Mouse (Mus musculus) neutrophil, adult 59 days (primary cell): ENCODE results near the gene Apoc1. TPM values are rescaled to one million over a fixed set of nuclear protein-coding genes. Genes with fewer than 3 reads are reported as not detected.

Experiments used
- total RNA-seq, 2 experiments: library from RNA; stranded (reverse); gene quantifications; 1 replicate in 1 of 2; 2 replicates in 1 of 2; pipeline ENCODE4 v1.2.4; 2023

Apoc1 gene
- 1 to 10 TPM; 2.0 to 4.6 TPM for total RNA-seq

GRCm38 (mm10) chr7:19691873-19692865, at the start of gene Apoc1:
Gene Apoc1 (minus strand): TSS chr7:19692660.

GRCm38 (mm10) chr7:19715239-19716054, 23.0 kb upstream of the Apoc1 start, which contains the start of gene Tomm40:
Gene Tomm40 (minus strand): TSS chr7:19715438.

GRCm38 (mm10) chr7:19698907-19699826, 6.7 kb upstream of the Apoc1 start, which contains the start of gene Apoe:
Gene Apoe (minus strand): TSS chr7:19699188.

GRCm38 (mm10) chr7:19681202-19681694, 11.2 kb downstream of the Apoc1 start, which contains the start of the genes Gm44805 and Apoc4:
Gene Gm44805 (minus strand): TSS chr7:19681423.
Gene Apoc4 (minus strand): TSS chr7:19681479.

GRCm38 (mm10) chr7:19677872-19678271, 14.6 kb downstream of the Apoc1 start, which contains the start of gene Apoc2:
Gene Apoc2 (minus strand): TSS chr7:19677941.

GRCm38 (mm10) chr7:19664955-19665841, 27.3 kb downstream of the Apoc1 start, which contains the start of gene Clptm1:
Gene Clptm1 (minus strand): TSS chr7:19665033.

Other genes starting within 250 kb of the Apoc1 start
- gene Mark4, start 233.8 kb downstream of the Apoc1 start, total RNA-seq = 10 to 100 TPM; 28.3 to 31.5 TPM
- under 1 TPM; 0.38 to 0.42 TPM for gene Exoc3l2, start 229.3 kb downstream of the Apoc1 start, total RNA-seq
- 1 to 10 TPM; 9.0 to 9.2 TPM for gene Bloc1s3, start 184.3 kb downstream of the Apoc1 start, total RNA-seq
- 10 to 100 TPM; 23.9 to 24.1 TPM for gene Trappc6a, start 184.3 kb downstream of the Apoc1 start, total RNA-seq
- gene Nkpd1, start 174.8 kb downstream of the Apoc1 start, total RNA-seq = not detected
- 10 to 100 TPM; 31.7 to 37.9 TPM for gene Ppp1r37, start 129.6 kb downstream of the Apoc1 start, total RNA-seq
- gene Zfp296, start 115.4 kb downstream of the Apoc1 start, total RNA-seq = 1 to 10 TPM; 3.3 to 4.4 TPM
- 10 to 100 TPM; 50.6 to 59.9 TPM for gene Gemin7, start 115.1 kb downstream of the Apoc1 start, total RNA-seq
- gene Clasrp, start 88.2 kb downstream of the Apoc1 start, total RNA-seq = 10 to 100 TPM; 46.3 to 53.5 TPM
- gene Relb, start 63.2 kb downstream of the Apoc1 start, total RNA-seq = 10 to 100 TPM; 17.2 to 17.5 TPM
- 10 to 100 TPM; 50.7 to 55.8 TPM for gene Clptm1, start 27.6 kb downstream of the Apoc1 start, total RNA-seq
- 10 to 100 TPM; 29.8 to 43.2 TPM for gene Apoc2, start 14.7 kb downstream of the Apoc1 start, total RNA-seq
- under 1 TPM in 1 of 2 experiments, not detected in 1; 0.91 TPM for gene Gm44805, start 11.2 kb downstream of the Apoc1 start, total RNA-seq
- not detected for gene Apoc4, start 11.2 kb downstream of the Apoc1 start, total RNA-seq
- 10 to 100 TPM; 61.2 to 81.9 TPM for gene Apoe, start 6.5 kb upstream of the Apoc1 start, total RNA-seq
- gene Tomm40, start 22.8 kb upstream of the Apoc1 start, total RNA-seq = 10 to 100 TPM; 28.3 to 28.6 TPM
- gene Nectin2, start 57.8 kb upstream of the Apoc1 start, total RNA-seq = under 1 TPM; 0.53 to 0.82 TPM
- not detected for gene Bcam, start 78.4 kb upstream of the Apoc1 start, total RNA-seq
- gene Cblc, start 104.1 kb upstream of the Apoc1 start, total RNA-seq = not detected
- 10 to 100 TPM; 27.6 to 32.1 TPM for gene Bcl3, start 130.1 kb upstream of the Apoc1 start, total RNA-seq
- not detected for gene Gm19345, start 159.3 kb upstream of the Apoc1 start, total RNA-seq
- 1 to 10 TPM; 1.4 to 2.3 TPM for gene Ceacam16, start 168.6 kb upstream of the Apoc1 start, total RNA-seq
- gene Ceacam19, start 195.3 kb upstream of the Apoc1 start, total RNA-seq = under 1 TPM; 0.40 to 0.75 TPM
- gene Pvr, start 228.5 kb upstream of the Apoc1 start, total RNA-seq = 1 to 10 TPM; 4.0 to 5.9 TPM